Comparison of ENCODE assay signal across 19 mouse cellular contexts in genomic region chr3:158365801-158366200, GRCm38 (mm10).
"Had no signal": no experiment of that assay in that cellular context is flagged by ENCODE, and none has a peak within 500 bp of the region (broad histone marks: within the 10 kb centered on the region; RNA-seq: fewer than 3 reads in every experiment).

No protein-coding gene starts in this region.

- H3K4me1 ChIP-seq: midbrain, embryonic 10.5 days; midbrain, embryonic 12.5 days; neural tube, embryonic 13.5 days; neural tube, embryonic 15.5 days; stomach, embryonic 15.5 days had no signal

- DNase-seq: lung, adult 18-20 months; lung, embryonic 14.5 days; lung, postnatal 10 days; lung, postnatal 4 days; midbrain, embryonic 14.5 days; retina, postnatal 1 day; right cerebral cortex, adult 18-20 months; right cerebral cortex, postnatal 14 days; thymus, adult 18-20 months; thymus, postnatal 14 days; thymus, postnatal 36 days had no signal

- H3K9me3 ChIP-seq: midbrain, embryonic 10.5 days; midbrain, embryonic 12.5 days; neural tube, embryonic 13.5 days; neural tube, embryonic 15.5 days; stomach, embryonic 15.5 days had no signal

- H3K27ac ChIP-seq: midbrain, embryonic 10.5 days; midbrain, embryonic 12.5 days; neural tube, embryonic 13.5 days; neural tube, embryonic 15.5 days; stomach, embryonic 15.5 days; stomach, postnatal 0 days had no signal

- H3K36me3 ChIP-seq: midbrain, embryonic 10.5 days; midbrain, embryonic 12.5 days; neural tube, embryonic 13.5 days; neural tube, embryonic 15.5 days; stomach, embryonic 15.5 days had no signal

- H3K9ac ChIP-seq: lung, embryonic 14.5 days; midbrain, embryonic 12.5 days; neural tube, embryonic 13.5 days; neural tube, embryonic 15.5 days; stomach, embryonic 15.5 days had no signal

- H3K27me3 ChIP-seq: midbrain, embryonic 12.5 days; neural tube, embryonic 13.5 days; neural tube, embryonic 15.5 days; stomach, embryonic 15.5 days had no signal

- H3K4me3 ChIP-seq: midbrain, embryonic 10.5 days; midbrain, embryonic 12.5 days; myocyte; neural tube, embryonic 13.5 days; neural tube, embryonic 15.5 days; stomach, embryonic 15.5 days had no signal

- ATAC-seq: midbrain, embryonic 16.5 days had no signal

- H3K4me2 ChIP-seq: lung, embryonic 14.5 days; midbrain, embryonic 12.5 days; neural tube, embryonic 13.5 days; neural tube, embryonic 15.5 days; stomach, embryonic 15.5 days had no signal
